Mouse (Mus musculus) c-Kit-positive CD71-positive TER-119-negative erythroid progenitor cells, embryonic 14.5 days (primary cell): ENCODE results near the gene Rdh12.
"Not testable (repeated sequence)": the region's sequence is repeated elsewhere in the genome, so short reads cannot be mapped to it uniquely, and the experiment has no call there.

Experiments used
- DNase-seq: peaks from one replicate; pipeline ENCODE4 v3.0.0-alpha.2; 2013; ENCODE audit warnings: low read depth

Rdh12 gene

DNA sequence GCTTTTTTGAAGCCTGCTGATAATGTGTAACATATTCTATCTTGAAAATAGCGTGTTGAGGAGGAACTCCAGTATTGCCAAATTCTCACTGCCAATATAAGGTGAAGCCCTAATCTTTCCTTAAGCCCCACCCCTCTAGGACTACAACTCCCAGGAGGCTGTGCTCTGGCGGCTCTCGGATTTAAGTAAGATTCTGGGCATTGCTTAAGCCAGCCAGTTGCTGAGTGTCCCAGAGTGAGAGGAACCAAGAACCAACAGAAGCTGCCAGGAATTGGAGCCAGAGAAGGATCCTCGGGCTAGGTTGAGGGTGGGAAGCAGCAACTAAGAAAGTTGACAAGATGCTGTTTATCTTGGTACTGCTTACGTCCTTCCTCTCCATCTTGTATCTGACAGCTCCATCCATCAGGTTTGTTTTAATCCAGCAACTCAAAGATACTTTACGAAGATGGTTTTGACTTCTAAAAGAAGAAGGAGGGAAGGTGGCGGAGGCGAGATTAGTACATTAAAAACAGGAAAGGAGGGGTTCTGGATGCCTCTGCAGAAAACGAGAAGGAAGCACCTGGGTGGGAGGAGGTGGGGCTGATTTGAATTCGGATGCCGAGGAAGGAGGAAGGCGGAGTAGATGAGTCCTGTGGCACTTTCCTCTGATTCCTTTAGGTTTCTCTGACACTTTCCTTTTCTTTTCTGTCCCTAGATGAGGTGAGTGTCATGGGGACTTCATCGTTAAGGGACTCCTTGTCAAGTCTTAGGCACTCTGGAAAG lies at the start of gene Rdh12:
TSS of gene Rdh12 (plus strand) at position 212 of the 762 bp plus-strand sequence.
- DNase-seq, result no peak

DNA sequence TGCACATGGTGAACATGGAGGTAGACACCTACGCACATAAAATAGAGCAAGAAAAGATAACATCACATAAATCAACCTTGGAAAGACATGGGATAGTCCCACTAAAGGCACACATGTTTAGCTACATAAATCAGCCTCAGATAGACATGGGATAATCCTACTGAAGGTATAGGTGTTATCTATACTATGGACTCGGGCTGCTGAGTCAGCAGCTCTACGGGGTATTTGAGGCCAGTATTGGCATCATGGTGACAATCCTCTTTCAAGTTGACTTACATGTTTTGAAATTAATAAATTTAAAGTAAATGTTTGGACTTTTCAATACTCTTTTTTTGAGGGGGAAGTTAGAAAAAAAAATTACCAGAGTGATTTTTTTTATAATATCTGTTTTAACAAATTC lies 45.8 kb upstream of the Rdh12 start:
- DNase-seq, result no peak

DNA sequence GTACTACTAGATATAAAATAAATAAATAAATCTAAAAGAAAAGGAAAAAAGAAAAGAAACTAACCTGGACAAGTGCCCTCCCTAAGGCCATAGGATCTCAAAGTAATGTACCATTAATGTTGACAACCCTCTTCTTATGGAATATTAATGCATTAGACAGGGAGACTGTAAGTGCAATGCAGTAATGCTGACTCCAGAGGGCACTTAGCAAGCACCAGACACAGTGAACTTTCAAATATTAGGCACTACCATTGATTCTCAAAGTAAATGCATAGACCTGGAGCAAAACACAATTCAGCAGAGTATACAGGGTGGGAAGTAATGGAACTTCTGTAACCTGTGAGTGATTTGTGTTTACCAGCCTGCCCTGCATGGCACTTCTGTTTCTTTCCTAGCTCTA lies 39.5 kb upstream of the Rdh12 start:
- no peak for DNase-seq

DNA sequence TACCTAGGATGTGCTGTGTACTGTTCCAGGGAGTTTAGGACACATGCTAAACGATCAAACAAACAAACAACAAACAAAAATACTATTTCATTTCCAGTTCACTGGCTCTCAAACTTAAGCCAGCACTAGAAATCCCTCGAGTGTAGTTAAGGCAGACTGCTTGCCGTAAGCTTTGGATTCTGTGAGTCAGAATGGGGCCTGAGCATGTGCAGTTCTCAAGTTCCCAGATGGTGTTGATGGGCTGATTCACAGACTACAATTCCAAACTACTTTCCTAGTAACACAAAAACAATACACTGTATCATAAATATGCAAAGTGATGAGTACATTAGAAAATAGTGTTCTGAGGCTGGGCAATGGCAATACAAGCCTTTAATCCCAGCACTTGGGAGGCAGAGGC lies 38.3 kb upstream of the Rdh12 start:
- DNase-seq, result no peak

DNA sequence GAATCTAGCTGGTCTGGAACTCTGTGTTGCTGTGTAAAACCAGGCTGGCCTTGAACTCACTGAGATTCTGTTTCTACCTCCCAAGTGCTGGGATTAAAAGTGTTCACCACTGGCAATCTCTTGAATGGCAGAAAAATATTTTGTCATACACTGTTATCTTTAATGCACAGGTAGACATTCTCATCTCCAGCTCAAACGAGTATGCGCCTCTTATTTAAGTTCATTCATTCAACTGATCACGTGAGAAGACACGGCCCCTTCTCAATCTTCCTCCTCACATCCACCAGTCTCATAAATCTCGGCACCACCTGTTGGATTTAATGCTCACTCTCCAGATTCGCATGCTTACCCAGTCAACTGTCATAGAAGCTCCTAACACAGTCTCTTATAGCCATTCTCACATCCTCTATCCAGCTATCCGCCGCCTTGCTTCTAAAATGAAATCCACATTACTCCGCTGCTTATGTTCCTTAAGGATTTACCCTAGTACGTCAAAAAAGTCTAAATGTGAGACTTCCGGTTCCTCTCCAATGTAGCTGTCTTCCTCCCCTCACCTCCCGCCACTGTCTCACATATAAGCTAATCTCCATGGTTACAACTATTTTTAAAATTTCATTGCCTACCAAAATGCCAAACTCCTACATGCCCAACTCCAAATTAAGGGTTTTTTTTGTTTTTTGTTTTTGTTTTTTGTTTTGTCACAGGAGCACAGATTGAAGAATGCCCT lies 37.3 kb upstream of the Rdh12 start:
- no peak for DNase-seq

DNA sequence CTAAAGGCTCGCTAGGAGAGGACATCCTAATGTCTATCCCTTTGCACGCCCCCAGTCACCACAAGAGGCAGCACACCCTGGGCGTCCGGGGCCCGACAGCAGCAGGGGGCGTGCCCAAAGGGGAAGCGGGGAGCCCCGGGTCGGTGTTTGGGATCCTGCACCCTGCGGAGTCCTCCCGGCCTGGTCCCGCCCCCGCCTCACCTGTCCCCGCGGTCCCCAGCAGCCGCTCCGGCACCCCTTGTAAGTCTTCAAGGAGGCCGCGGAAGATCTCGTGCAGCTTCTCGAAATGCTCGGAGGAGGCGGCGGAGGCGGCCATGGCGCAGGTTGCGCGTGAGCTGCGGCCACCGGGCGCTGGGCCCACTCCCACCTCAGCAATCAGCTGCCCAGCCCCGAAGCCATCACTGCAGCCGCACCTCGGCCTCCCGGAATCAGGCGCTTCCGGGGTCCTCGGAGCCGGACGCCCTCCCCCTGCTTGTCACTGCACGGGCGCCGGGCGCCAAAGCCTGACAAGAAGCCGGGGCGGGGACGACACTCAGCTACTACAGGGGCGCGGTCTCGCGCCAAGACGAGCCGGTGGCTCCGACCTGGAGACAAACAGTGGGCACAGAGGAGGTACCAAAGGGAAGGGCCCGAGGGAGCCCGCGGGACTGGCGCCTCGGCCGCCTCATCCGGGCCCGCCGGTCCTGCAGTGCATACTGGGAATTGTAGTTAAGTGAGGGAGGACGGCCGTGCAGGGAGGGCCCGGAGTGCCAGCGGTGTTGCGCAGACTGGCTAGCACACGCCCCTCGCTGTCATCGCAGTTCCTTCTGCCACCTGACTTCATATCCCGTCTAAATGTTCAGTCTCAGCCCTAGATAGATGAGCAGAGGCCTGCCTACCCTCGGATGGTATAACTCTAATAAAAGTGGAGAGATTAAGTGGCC lies 36.4 kb upstream of the Rdh12 start, which contains the start of gene Vti1b:
TSS of gene Vti1b (minus strand) at position 649 of the 923 bp plus-strand sequence.
- peak; percentile 78 for DNase-seq

DNA sequence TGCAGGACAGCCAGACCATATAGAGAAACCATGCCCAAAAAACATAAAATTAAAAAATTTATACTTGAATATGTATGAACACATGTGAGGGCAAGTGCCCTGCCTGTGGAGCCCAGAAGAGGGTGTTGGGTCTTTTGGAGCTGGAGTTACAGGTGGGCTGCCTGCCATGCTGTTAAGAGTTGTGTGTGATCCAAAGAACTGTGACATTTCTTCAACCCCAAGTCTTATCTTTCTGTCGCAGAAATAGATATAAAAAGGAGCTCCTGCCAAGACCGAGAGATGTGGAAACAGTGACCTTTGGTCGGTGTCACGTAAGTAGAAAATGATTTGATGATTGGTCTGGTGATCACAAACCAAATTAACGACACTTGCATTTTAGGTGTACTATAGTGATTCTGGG lies 35.0 kb upstream of the Rdh12 start:
- DNase-seq, result peak; percentile 48

DNA sequence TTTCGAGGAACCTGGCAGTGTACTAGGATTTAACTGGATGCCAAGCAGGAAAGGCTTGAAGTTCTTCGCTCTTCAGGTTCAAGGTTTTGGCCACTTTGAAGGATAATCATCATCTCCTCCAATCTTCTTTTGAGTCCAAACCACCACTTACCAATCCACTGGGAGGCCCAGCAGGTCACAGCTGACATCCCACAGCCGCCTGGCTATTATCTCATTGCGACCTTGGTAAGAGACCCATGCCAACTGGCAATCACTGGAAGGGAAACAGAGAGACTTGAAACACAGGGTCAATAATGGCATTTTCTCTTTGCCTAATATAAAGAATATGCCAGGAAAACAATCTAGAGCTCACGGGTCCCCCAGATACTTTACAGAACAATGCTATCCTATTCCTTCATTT lies 32.7 kb upstream of the Rdh12 start:
- DNase-seq, result no peak

DNA sequence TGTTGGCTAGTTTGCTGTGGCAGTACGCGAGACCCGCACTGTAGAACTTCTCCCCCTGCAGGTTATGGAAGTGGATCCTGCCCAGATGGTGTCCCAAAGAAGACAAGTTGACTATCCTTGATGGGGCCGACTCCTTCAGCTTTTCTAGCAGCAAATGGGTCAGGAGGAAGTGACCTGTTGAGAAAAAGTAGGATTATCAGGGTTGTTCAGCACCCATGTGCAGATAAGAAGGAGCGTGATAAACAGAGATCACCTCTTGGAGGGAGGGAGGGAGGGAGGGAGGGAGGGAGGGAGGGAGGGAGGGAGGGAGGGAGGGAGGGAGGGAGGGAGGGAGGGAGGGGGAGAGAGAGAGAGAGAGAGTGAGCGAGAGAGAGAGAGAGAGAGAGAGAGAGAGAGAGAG lies 23.6 kb upstream of the Rdh12 start:
- DNase-seq, result not testable (repeated sequence)

DNA sequence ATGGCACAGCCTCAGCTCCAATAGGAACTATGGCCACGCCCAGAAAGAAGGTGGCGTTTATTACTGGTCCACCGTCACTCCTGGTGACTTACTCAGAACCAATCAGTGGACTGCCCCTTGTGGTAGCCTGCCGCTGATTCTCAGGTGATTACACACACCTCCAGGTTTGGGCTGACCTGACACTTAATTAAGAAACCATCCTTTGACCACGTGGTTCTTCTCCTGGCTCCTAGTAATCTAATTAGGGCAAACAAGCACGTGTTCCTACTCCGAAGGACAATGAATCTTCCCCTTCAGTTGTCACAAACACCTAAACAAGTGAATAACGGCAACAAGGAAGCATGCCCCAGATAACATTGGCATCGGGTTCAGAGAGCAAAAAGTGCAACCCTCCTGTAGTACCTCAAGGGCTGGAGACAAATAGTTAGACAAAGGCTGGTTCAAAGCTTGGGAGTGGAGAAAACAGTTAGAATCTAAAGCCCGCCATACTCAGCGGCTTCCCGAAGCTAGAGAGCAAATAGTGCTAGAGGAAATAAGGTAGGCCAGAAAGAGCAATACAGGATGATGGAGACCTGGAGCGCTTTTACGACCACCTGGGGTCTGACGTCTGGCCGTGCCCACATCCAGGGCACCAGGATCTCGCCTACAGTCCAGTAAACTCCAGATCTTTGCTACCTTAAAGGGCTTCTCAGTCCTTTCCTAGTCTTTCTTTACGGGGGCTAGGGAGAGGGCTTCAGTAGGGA lies 17.6 kb upstream of the Rdh12 start:
- peak; percentile 83 for DNase-seq

DNA sequence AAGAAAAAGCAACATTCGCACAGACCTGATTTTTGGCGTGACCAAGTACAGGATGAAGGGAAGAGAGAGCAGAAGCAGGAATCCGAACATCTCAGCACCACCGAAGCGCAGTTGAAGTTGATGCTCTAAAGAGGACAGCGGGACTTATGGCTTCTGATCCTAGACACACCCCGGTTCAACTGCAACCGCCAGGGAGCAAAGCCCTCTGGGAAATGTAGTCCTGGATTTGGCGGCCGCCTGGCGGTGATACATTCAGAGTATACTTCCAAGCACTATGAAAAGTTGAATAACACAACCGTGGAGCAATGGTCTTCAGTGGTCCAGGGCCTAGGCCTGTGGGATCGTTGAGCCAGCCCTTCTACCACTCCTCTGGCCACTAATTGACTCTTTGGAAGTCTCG lies 17.0 kb upstream of the Rdh12 start:
- peak; percentile 77 for DNase-seq

DNA sequence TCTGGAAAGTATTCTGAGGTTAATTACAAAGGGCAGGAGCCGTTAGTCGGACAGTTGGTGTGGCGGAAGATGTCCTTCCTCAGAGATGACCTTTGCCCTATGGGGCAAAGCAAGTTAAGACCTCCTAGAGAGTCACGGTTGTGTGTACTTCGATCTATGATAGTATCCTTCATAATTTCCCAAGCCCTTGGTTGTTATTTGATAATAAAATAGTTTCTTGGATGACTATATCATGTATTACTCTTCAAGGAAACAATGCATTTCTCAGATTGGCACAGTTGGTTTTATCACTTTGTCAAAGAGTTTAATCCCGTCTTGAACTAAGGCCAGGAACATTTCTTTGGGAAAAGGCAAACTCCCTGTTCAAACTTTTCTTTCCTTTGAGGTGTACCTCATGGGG lies 16.5 kb upstream of the Rdh12 start, which contains the start of gene Rdh11:
TSS of gene Rdh11 (minus strand) at position 101 of the 400 bp plus-strand sequence.
- no peak for DNase-seq

DNA sequence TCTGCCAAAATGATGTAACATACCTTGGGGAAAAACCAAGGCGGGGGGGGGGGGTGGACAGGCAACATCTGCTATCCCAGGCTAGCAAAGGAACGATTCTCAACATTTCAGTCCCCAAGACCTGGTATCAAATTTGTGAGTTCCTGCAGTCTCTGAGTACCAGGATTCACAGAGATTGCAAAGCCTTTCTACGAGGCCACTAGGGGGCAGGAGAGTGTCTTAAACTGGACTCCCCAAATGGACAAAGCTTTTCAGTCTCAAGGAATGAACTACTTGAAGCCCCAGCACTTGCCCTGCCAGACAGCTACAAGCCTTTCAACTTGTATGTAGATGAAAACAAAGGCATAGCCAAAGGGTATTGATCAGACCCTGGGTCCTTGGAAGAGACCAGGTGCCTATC lies 15.3 kb upstream of the Rdh12 start:
- peak; percentile 63 for DNase-seq

DNA sequence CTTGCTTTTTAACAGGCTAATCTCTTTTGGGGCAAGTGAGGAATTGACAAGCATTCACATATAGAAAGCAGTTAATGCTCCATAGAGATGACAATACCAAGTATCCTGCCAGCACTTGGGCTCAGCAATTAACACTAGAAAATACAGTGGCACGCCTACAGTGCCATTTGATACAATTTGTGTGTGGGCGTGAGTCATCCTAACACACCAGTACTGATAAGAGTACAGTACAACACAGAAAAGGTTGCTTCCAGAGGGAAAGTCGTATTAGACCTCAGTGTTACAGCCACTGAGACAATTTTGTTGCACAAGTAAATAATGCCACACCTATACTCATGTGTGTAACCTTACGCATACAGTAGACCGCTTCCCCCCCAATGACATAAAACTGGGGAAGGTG lies 11.6 kb upstream of the Rdh12 start:
- DNase-seq, result no peak

DNA sequence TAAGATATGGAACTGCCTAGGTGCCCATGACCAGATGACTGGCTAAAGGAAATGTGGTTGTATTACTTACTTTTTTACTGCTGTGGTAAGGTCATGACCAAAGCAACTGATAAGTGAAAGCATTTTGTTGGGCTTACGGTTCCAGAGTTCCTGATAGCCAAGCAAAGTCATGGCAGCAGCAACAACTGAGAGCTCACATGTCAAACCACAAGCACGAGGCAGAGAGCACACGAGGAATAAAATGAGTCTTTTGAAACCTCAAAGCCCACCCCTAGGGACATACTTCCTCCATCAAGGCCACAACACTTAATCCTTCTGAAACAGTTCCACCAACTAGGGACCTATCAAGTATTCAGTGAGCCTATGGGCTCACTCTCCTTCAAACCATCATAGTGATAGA lies 6.8 kb upstream of the Rdh12 start:
- no peak for DNase-seq

DNA sequence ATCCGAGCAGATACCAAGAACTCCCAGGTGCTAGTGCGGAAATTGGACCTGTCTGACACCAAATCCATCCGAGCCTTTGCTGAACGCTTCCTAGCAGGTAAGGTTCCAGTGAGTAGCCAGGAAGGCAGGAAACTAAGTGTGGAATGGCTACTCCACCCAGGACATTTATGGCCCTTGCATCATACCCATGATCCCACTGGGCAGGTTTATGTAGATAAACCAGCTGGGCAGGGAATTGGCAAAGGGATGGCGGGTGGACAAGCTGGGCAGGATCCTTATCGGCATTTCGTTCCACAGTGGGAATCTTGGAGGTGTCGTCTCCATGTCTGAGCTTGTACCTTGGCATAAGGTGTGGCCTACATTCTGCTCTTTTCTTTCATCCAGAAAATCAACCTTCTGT lies 2.7 kb downstream of the Rdh12 start:
- DNase-seq, result no peak

DNA sequence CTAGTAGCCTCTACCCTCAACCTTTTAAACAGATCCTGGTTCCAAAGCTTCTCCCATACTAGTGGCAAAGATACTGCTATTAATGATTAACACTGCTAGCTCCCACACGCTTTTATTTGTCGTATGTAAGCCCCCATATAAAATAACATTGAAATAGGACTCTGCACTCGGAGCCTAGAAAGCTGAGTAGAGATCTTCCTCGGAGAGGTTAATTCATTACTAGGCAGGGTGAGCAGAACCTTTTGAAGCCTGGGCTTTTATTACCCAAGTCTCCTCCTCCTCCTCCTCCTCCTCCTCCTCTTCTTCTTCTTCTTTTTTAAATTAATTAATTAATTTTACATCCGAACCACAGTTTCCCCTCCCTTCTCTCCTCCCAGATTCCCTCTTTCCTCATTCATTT lies 8.8 kb downstream of the Rdh12 start:
- DNase-seq, result no peak

DNA sequence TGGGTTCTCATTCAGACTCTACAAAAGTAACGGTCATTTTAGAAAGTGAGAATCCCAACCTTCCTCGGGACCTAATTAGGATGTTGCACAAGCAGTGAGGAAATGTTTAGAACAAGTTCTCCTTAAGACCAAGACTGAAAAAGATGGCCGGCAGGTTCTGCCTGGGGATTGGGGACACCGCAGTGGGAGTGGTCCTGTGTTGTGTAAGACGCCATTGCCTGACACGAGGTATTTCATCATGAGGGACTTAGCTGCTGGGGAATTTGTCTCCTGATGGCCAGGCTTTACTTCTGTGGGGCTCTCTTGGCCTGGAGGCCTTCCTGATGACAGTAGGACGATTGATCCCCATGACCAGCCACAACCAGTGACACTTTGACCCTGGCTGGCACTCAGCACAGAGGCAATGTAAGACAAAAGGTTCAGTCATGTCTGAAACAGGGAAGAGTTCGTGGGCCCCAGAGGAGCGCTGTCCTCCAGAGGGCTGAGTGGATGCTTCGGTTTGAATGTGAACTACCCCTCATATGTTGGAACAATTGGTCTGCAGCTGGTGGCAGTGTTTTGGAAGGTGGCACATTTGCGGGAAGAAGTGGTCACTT lies 26.9 kb downstream of the Rdh12 start:
- no peak for DNase-seq

DNA sequence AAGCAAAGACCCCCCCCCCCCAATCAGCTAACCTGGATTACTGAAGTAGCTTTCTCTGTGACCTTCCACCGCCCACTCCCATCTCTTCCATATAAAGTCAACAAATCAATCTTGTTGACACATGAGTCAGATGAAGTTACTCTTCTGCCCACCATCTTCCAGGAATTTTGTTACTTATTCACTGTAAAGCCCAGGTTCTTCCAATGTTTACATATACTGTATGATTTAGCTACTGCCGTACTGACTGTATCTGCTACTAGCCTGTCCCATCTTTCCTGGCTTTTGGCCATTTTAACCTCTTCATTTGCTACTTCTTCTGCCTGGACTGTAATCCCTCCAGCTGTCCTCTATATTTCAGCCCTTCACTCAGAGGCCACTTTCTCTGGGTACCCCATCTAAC lies 33.3 kb downstream of the Rdh12 start:
- no peak for DNase-seq

DNA sequence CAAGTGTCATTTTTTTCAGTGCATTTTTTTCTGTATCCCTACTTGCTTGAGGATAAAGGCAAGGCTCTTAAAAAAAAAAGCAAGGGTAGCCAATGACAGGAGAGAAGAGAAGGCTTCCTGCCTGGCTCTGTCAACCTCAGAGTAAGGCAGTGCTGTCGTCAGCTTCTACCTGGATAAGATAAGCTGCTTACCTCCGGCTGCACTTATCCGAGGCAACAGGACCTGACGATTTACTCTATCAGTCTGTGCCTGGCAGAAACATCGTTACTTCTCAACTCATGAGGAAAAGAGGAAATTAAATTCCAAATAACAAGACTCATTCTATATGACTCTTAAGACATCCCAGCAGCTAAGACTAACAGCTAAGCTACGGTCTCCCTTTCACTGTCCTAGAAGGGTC lies 34.2 kb downstream of the Rdh12 start:
- no peak for DNase-seq

DNA sequence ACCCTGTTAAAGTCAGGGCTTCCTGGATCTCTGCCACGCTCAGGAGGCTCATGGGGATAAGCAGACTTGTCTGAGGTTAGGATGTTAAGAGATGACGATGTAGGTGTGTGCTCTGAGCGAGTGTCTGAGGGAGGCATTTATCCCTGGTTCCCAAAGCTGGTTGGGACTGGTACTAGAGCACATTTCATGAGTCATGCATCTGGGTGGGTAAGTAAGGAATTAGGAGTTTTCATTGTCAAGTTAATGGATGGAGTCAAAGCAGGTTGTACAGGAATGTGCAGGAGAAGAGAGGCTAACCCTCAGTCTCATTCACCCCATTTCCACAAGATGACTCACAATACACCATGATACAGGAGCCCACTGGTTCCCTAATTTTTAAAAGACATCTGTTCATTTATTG lies 39.4 kb downstream of the Rdh12 start:
- no peak for DNase-seq
